Mouse (Mus musculus) intestine, embryonic 14.5 days (tissue): ENCODE measurements around the gene Parp3. TPM values are rescaled to one million over a fixed set of nuclear protein-coding genes. Genes with fewer than 3 reads are reported as not detected.

Experiments
- polyA plus RNA-seq: library from polyadenylated mRNA; unstranded; fragments of >200 nt; fragmentation: Nextera tagmentation; extraction: Ambion mirVana; gene quantifications from 2 replicates; pipeline ENCODE4 v1.2.1, GENCODE M21; 2014

The Parp3 gene
- polyA plus RNA-seq, 1 experiment from 2014 or later = 1.7 TPM

Other genes with a start within 250 kb of the Parp3 start
- 102 and 109 TPM in 2 replicates for gene Alas1, start 228.3 kb downstream of the Parp3 start, polyA plus RNA-seq
- 29.1 and 29.6 TPM in 2 replicates for gene Poc1a, start 195.9 kb downstream of the Parp3 start, polyA plus RNA-seq
- gene Dusp7, start 108.3 kb downstream of the Parp3 start, polyA plus RNA-seq = 16.5 and 19.8 TPM in 2 replicates
- gene Rpl29, start 47.5 kb downstream of the Parp3 start, polyA plus RNA-seq = 1,252 and 1,315 TPM in 2 replicates
- 38.6 and 39.8 TPM in 2 replicates for gene Acy1, start 38.6 kb downstream of the Parp3 start, polyA plus RNA-seq
- 25.7 and 27.2 TPM in 2 replicates for gene Abhd14b, start 29.5 kb downstream of the Parp3 start, polyA plus RNA-seq
- 55.9 and 58.2 TPM in 2 replicates for gene Abhd14a, start 29.3 kb downstream of the Parp3 start, polyA plus RNA-seq
- gene Pcbp4, start 23.7 kb downstream of the Parp3 start, polyA plus RNA-seq = 55.3 and 73.4 TPM in 2 replicates
- gene Gpr62, start 11.0 kb downstream of the Parp3 start, polyA plus RNA-seq = 0.08 and 0.41 TPM in 2 replicates
- 51.7 and 52.4 TPM in 2 replicates for gene Rrp9, start 986 bp downstream of the Parp3 start, polyA plus RNA-seq
- not detected in 2 replicates for gene Iqcf1, start 23.0 kb upstream of the Parp3 start, polyA plus RNA-seq
- not detected in 2 replicates for gene Iqcf5, start 37.6 kb upstream of the Parp3 start, polyA plus RNA-seq
- gene Iqcf3, start 84.7 kb upstream of the Parp3 start, polyA plus RNA-seq = not detected in 2 replicates
- gene Iqcf4, start 94.0 kb upstream of the Parp3 start, polyA plus RNA-seq = not detected in 2 replicates
- not detected in 2 replicates for gene Iqcf6, start 149.6 kb upstream of the Parp3 start, polyA plus RNA-seq
- gene Grm2, start 179.1 kb upstream of the Parp3 start, polyA plus RNA-seq = not detected in 2 replicates
- gene Tex264, start 209.0 kb upstream of the Parp3 start, polyA plus RNA-seq = 47.8 and 49.8 TPM in 2 replicates